Mouse (Mus musculus): ENCODE data around the gene Ino80e.
"Not testable (repeated sequence)": the region's sequence is repeated elsewhere in the genome, so short reads cannot be mapped to it uniquely, and the experiment has no call there.

Gene Ino80e

DNA sequence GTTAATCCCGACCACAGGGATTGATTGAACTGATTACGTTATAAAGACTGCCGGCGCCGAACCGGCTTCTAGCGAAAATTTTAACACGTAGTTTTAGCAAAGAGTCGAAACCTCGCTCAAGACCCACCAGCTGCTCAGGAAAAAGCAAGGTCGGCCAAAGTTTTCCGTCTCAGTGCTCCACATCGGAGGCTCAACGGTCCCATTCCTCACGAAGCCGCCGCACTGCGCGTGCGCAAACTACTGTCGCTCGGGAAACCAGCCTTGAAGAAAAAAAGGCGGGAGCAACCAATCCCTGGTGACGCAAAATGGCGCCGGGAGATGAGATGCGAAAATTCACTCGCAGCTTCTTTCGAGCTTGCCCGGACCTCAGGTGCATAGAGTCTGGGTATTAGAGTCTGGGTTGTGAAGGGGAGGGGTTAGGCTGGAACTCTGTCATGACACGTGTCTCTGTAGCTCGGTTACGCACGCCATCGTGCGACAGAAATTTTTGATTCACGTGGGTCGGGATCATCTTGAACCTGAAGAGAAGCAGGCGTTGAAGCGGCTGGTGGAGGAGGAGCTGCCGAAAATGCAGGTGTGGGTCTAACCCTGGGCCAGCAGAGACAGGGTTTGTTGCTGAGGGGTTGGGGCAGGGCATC, at the start of gene Ino80e:
Gene Ino80e (minus strand): TSS at position 231 of the 638 bp plus-strand sequence.
- peak; percentile 96 for DNase-seq (ENCODE audit: low spot score)

DNA sequence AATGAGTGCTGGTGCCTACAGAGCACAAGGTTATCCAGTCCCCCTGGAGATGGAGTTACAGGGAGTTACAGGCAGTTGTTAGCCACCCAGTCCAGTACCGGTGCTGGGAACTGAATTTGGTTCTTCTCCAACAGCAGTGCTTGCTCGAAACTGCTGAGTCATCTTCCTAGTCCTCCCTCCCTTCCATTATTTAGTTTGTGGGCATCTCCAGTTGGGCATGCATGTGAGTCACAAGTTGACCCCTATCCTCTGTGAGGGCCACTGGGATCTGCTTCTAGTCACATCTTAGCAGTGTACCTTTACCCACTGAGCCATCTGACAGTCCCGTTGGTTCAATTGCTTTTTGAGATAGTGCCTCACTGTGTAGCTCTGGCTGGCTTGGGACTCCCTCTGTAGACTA, 43.4 kb upstream of the Ino80e start:
- DNase-seq (ENCODE audit: low spot score): no peak

DNA sequence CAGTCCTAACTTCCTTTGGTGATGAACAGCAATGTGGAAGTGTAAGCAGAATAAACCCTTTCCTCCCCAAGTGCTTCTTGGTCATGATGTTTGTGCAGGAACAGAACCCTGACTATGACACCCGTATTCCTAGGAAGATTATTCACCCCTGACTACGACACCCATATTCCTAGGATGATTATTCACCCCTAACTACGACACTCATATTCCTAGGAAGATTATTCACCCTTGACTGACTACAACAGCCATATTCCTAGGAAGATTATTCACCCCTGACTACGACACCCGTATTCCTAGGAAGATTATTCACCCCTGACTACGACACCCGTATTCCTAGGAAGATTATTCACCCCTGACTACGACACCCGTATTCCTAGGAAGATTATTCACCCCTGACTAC, 37.6 kb upstream of the Ino80e start:
- DNase-seq (ENCODE audit: low spot score): not testable (repeated sequence)

DNA sequence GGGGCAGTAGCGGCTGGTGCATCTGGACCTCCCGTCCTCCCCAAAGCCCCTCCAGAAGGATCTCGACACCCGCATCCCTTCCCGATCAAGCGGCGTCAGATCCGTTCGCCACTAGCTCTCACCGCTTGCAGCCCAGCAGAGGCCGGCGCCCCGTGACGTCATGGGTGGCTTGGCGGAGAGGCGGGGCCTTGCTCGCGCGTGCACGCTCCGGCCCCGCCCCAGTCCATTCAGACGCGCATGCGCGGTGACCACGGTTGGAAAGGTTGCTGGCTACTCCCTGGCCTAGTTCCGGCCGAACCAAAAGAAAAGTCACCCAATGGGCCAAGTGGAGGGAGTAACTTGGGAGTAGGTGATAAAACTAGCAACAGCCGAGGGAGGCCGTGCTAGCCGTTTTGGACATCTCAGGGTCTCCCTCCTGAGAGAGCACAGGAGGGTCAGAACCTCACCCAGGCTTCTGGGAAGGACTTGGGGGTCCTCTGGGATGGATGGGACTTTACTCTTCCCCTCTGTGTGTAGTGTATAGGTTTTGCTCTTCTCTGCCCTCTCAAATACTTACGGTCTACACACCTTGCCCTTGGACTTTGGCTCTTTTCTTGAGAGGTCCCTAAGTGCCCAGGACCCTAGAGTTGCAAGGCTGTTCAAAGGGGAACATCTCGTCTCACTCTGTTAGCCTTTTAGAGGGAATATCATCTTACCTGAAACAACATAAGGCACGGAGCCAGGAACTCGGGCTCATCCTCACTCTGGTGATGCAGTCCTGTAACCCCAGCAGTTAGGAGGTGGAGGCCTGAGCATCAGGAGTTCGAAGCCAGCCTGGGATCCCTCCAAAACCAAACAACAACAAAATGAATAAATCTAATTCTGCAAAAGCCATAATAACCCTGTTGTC, 36.2 kb upstream of the Ino80e start:
- DNase-seq (ENCODE audit: low spot score): peak; percentile 99

DNA sequence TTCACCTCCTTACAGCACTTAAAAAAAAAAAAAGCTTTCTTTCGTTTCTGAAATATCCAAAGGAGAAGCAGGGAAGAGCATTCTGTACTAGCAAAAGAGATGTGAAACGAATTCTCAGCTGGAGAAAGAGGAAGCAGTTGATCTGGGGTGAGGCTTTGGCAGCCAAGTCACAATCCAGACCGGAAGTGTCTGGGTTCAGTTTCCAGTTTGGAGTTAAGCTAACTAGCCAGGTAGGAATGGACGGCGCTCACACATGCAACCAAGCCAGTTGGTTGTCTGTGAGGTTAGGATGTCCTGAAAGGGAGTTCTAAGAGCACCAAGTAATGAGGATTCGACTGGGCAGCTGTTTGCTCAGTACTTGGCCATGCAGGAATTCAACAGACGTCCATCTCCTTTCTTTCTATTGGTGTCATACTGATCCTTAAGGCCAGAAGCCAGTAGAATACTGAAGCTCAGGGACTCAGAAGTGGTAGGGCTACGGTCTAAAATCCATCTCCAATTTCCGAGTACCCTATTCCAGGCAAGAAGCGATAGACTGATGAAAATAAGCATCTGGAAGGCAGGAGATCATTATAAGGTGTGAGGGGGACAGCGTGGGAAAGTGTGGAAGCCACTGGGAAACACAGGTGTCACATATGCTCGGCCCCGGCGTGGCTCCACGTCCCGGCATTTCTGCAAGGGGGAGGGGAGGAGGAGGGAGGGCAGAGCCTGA, 35.4 kb upstream of the Ino80e start:
- no peak for DNase-seq (ENCODE audit: low spot score)

DNA sequence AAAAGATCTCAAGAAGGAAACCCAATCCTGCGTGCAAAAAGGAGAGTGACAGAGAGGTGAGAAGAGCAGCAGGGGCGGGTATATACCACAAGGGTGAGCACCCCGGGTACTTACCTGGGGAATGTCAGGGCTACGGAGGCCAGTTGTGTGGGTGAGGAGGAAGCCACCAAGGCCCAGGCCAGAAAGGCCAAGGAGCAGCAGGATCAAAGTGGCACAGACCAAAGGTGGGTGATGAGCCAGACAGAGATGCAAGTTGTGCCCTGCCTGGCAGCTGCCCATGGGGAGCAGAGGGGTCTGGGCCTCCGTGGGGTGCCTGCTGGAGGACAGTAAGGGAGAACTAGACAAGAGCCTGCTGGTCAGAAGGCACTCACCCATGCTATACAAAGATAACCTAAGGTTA, 34.7 kb upstream of the Ino80e start:
- DNase-seq (ENCODE audit: low spot score): peak; percentile 47

DNA sequence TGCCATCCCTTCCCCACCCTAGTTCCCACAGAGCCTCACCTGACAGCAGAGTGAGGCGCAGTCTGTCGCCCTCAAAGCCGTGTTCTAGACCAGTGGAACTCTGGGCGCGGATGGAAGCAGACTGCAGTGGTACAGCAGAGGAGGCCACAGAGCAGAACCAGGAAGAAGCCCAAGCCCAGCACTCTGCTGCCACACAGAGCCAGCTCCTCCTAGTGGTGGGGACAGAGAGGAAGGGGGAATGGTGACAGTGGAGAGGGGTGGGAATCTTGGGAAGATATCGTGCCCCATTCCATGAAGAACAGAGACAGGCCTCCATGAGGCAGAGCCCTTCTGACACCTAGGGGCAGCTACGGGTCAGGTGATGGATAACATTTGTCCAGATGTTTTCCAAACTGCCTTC, 26.7 kb upstream of the Ino80e start:
- no peak for DNase-seq (ENCODE audit: low spot score)

DNA sequence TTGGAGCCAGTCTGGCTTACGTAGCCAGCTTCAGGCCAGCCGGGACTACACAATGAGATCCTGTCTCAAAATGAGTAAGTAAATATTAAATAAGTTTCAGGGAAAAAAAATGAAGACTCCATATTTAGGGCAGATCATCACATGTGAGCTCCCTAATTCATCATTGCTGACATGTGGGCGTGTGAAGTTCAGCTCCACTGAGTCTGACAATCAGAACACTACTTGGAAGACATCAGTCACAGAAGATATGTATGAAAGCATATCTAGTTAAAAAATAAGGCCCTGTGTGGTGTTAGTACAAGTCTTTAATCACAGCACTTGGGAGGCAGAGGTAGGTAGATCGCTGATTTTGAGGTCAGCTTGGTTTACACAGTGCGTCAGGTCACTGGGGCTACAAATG, 25.1 kb upstream of the Ino80e start:
- DNase-seq (ENCODE audit: low spot score): no peak

DNA sequence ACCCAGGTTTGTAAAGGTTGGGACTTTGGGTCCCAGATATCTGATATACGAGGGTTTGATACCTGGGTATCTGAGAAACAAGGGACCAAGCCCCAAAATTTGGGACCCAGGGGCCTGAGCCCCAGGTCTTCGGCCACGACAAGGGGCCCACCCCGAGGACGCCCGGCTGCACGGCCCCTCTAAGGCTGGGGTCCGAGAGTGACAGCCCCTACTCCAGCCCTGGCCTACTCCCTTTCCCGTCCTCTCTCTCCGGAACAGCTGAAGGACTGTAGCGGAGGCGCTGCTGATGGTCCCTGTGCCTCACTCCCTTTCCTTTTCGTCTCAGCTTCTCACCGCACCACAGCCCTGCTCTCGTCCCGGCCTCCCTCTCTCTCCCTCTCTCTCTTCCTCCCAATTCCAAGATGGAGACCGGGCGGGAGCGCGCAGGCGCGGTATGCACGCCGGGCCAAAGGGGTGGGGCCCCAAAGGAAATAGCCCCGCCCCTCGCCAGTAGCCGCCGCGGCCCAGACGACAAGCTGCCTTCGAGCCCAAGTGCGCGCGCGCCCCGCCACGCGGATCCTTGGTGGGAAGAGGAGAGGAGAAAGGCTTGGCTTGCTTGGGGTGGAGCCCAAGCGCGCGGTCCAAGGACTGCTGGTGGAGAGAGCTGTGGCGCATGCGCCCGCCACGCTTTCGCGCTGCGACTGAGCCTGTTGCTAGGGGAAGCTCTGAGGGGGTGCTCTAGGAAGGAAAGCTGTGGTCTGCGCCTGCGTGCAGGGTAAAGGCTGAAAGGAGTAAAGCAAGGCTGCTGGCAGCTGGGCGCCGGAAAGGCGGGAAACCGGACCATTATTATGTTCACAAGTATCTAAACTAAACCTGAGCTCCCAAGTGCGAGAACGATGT, 22.3 kb upstream of the Ino80e start, which contains the start of gene Taok2:
Gene Taok2 (minus strand): TSS at position 418 of the 879 bp plus-strand sequence.
- peak; percentile 97 for DNase-seq (ENCODE audit: low spot score)

DNA sequence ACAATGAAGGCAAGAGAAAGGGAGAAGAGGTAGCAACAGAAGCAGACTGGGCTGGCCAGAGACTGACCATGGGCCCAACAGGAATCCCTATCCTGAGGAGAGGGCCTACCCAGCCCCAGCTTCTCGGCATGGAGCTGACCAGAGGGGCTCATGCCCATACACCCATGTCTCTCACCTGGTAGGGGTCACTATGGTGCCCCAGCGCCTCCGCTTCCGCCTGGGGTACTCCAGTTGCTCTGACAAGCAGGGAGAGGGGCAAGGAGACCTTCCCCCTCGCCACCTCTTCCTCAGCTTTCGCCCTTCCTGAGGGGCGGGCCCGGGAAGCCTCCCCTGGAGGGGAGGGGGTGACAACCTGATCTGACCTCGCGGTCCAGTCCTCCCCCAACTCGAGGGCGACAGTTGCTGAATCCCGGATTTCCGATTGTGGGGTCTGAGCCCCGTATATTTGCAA, 21.6 kb upstream of the Ino80e start:
- DNase-seq (ENCODE audit: low spot score): peak; percentile 47

DNA sequence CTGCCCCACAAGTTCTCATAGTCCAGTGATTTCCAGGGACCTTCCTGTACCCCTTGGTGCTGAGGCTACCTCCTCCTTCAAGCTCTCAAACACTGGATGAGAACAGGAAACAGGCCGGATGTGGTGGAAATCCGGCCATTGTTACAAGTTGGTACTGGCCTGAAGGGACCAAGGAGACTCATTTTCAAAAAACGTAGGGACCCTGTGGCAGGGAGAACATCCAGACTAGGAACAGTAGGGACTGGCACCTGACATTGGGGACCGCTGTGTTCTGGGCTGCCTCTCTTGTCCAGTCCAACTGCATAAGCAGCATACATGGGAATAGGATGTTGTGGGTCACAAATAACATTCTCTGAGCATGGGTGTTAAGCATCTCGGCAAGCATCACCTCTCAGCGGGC, 18.9 kb upstream of the Ino80e start:
- DNase-seq (ENCODE audit: low spot score): no peak

DNA sequence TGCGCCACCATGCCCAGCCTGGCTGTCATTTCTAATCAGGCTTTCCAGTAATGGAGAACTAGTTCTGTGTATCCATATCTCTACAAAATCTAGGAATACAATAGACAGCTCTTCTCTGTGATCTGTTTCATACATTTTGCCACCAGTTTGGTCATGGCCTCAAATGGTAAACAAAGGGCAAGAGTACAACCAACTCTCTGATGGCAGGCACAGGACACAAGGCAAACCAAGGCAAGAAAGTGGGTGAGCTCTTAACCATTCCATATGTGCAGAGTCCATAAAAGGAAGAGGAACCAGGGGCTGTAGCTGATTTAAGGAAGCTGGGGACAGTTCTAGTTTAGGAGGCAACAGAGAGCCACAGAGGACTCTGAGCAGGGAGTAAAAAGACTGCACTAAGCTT, 15.1 kb upstream of the Ino80e start:
- DNase-seq (ENCODE audit: low spot score): no peak

DNA sequence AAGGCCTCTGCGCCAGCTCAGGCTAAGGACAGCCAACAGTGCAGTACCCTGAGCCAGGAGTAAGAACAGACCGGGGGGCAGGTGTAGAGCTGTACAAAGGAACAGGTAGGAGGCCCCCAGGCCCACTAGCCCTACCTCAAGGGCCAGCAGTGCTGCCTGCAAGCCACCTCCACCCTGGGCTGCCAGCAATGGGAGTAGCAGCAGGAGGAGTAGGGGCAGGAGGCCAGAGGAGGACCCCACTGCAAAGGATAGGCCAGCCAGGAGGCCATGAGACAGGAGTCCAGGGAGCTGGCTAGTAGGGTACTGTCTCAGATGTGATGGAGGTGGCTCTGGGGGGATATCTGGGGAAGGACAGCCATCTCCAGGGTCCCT, 8.3 kb upstream of the Ino80e start:
- no peak for DNase-seq (ENCODE audit: low spot score)

DNA sequence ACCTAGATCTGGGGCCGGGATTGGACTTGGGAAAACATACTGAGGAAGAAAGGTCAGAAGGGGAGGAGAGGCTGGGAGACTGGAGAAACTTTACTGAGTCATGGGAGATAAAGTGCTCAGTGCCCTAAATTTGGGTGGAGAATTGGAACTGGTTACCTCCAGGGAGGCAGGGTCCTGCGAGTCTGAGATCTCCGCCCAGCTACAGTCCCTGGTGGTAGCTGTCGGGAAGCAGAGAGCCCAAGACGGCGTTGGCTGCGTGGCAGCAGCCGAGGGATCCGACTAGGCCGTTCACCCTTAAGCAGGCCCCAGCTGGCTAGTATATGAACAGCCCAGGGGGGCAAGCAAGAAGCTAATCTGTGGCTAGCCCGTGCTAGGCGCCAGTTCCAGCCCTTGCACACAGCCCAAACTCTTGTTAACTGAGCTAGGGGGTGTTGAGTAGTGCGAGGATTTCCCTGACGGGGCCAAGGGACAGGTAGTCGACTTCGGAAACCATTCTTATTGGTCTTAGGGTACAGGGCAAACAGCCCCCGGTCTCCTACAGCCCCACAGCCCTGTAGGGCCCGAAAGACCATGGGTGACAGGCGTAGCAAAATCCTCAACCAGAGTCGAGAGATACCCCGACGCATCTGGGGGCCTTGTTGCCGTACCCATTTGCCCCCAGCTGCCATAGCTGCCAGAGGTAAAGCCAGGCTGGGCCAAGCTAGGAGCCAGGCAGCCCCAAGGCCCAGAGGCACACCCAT, 7.8 kb upstream of the Ino80e start:
- DNase-seq (ENCODE audit: low spot score): no peak

DNA sequence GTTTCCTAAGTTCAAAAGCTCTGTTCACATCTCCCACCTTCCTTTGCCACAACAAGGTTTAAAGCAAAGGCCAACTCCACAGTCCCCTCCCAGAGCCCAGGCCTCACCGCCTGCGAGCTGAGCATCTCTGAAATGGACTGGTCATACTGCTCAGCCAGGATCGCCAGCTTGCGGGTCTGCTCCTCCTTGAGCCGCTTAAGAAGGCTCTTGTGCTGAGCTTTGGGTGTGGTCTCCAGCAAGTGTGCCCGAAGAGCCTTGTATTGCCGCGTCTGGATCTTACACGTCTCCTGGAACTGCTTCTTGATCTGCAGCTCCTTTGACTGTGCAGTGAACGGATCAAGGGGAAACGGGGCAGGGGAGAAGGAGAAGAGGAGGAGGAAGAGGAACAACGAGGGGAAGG, 5.8 kb upstream of the Ino80e start:
- DNase-seq (ENCODE audit: low spot score): no peak

DNA sequence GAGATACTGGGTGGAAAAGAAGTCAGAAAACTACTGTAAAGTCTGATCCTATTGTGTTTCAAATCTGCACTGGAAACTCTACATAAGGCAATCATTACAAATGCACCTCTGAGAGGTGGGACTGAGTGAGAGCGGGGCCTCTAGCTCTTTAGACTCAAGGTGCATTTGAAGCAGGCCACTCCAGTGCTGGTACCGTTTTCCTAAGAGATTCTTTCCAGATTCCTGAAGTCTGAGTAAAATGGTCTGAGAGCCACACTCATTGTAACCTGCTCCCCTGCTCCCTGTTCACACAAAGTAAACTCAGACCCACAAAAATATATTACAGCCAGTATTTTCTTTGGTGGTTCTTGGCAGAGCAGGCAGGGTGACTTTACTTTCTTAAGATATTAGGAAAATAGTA, 5.4 kb upstream of the Ino80e start:
- DNase-seq (ENCODE audit: low spot score): no peak

DNA sequence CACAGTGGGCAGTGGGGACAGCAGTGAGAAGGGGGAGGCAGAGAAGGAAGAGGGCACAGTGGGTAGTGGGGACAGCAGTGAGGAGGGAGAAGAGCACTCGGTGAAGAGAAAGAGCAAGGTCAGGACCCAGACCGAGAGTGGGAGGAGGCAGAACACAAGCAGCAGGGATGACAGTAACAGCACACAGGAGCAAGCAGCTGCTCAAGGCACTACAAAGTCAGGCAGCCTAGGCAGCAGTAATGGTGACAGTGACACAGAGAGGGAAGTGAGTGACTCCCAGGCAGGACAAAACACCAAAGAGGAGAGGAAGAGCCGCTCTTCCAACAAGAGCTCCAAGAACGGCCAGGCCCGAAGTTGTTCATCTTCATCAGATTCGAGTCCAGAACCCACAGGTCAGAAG, 1.6 kb upstream of the Ino80e start:
- no peak for DNase-seq (ENCODE audit: low spot score)

DNA sequence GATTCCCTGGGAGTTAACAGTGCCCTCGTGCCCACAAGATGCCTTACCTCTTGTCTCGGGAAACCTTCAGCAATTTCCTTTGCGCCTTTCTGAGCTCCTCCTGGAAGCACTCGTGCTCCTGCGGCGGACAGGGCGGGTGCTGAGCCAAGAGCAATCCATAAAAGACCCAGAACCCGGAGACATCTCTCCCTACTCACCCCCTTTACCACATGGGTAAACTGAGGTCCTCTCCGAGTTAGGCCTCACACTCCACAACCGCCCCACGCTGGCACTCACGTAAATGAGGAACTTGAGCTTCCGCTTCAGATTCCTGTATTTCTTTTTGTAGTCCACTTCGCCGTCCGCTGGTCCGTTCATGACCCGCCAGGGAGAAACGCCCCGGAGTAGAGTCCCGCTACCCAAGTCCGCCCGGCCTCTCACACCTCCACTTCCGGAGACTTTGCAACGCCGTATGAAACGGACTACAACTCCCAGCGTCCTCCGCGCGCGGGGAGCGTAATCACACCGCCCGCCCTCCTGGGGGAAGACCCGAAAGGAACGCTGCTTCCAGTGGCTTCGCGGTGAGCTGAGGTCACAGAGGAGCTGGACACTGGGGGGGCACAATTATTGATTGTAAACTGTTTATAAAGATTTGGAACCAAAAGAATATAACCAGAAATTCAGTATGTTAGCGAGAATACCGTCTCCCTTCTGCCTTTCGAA, 597 bp downstream of the Ino80e start, which contains the start of gene Hirip3:
Gene Hirip3 (plus strand): TSS at position 544 of the 702 bp plus-strand sequence.
- DNase-seq (ENCODE audit: low spot score): peak; percentile 96

DNA sequence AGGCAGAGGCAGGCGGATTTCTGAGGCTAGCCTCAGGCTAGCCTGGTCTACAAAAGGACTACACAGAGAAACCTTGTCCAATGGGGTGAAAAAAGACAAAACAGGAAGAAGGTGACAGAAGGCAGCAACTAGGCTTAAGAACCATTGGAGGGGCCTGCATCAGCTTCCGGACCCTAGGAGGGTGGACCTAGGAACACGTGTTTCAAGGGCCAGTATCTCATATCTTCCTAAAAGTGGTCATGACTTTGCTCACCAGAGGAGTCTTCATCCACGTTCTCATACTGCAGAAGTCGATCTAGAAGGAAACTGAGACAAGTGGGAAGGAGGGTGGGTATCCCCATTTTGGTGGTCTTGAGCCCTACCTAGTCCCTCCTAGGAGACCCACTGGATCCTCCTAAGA, 1.2 kb downstream of the Ino80e start:
- DNase-seq (ENCODE audit: low spot score): no peak

DNA sequence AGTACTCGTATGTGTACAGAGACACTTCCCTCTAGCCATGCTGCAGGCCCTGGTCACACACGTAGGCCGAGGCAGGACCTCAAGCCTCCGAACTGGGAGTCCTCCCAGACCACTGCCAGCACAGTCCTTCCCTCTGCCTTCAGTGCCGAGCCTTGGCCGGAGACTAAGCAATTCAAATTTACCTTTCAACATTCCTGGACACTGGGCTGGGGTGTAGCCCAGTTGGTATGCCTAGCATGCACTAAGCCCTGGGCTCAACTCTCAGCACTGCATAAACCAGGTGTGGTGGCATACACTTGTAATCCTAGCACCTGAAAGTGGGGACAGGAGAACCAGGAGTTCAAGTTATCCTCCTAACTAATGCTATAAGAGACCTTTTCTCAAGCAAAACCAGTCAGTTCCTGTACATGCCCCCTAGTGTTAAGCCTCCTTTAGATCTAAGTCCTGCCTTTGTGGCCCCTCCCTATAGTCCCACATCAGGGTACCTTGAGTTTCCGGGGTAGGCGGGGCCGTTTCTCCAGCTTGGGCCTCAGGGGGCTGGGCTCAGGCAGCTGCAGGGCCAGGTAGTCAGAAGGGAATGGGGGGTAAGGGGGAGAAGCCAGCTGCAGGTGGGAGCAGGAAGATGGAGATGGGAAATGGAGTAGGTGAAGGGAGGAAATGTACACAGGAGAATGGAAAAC, 5.3 kb downstream of the Ino80e start:
- DNase-seq (ENCODE audit: low spot score): no peak

All from testis, postnatal 10 days (tissue).